Mouse (Mus musculus) layer of hippocampus, adult 11-12 months (tissue): Measurements from ENCODE around the gene Flg.

Experiments used
- DNase-seq: peaks from one replicate; pipeline ENCODE4 v3.0.0; 2022; ENCODE audit warnings: low spot score

The Flg gene

DNA sequence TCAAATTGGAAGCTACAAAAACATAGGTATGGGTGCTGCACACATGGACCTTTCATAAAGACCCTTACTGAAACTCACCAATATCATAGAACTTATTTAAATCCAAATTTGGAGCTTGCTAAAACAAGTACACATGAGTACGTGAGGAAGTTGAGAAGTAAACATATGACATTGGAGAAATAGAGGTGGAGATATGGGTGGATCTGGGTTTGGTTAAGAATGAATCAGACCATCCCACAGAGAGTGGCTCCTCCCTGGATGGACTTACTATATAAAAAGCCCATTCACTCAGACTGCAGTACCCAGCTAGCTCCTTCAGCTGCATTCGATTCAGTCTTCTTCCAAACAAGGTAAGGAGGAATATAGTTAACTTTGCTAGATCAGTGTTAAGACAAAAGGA lies at the start of gene Flg:
Flg (plus strand) TSS at position 301 of the 400 bp plus-strand sequence.
- no peak for DNase-seq

GRCm38 (mm10) chr3:93297542-93297941 lies 24.2 kb downstream of the Flg start:
- no peak for DNase-seq

DNA sequence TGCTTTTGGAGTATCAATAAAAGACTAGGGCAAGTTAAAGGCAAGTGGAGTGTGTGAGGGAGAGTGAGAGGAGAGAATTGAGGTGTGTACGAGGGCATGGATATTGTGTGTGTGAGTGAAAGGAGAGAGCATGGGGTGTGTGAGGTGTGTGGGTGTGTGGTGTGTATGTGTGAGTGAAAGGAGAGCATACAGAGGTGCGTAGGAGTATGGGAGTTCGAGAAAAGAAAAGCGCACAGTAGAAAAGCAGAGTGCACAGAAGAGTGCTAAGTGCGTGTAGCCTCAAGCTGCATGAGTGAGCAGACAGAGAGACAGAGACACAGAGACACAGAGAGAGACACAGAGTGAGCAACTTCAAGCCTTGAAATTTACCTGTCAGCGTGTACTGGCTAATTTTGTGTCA lies 26.5 kb downstream of the Flg start:
- no peak for DNase-seq

DNA sequence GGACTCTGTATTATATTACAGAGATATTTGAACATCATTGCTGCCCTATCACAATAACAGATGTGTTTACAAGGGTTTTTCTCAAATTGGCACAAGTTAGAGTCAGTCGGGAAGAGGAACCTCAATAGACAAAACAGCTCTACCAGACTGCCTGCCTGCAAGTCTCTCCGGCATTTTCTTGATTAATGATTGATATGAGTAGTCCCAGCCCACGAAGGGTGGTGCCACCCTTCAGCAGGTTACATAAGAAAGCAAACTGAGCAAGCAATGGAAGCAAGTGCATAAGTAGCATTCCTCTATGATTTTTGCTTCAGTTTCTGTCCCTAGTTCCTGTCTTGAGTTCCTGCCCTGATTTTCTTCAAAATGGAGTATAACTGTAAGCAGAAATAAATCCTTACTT lies 28.6 kb downstream of the Flg start:
- DNase-seq: no peak

DNA sequence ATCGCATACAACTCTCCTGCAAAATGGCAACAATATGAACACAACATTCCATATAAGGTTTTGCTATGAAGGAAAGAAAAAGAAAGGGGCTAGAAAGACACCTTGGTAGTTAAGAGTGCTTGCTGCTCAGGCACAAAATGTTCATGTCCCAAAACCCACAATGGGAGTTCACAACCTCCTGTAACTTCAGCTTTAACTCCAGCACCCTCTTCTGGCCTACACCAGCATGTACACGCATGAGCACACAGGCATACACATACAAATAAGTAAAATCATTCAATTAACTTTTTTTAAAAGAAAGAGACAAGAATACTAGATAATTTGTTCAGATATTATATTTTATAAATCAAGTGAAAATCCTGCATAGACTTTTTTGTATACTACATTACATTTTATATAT lies 32.8 kb downstream of the Flg start:
- no peak for DNase-seq

DNA sequence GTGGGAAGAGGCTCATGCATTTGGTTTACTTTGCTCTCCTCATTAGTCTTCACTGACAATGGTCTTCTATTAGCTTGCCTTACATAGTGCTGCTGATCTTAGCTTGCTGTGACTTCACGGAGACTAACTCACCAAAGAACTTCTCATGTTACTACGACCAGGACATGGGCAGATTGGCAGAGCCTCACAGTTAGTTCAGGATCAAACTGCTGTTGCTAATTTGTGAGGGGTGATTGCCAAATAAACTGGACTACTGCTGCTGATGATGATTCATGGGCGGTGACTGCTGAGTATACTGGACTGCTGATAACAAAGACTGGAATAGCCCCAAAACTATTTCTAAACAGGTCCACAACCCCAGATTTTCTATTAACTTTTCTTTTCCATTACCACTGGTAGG lies 38.0 kb downstream of the Flg start:
- no peak for DNase-seq

GRCm38 (mm10) chr3:93314388-93314787 lies 41.1 kb downstream of the Flg start:
- DNase-seq: peak; percentile 6

DNA sequence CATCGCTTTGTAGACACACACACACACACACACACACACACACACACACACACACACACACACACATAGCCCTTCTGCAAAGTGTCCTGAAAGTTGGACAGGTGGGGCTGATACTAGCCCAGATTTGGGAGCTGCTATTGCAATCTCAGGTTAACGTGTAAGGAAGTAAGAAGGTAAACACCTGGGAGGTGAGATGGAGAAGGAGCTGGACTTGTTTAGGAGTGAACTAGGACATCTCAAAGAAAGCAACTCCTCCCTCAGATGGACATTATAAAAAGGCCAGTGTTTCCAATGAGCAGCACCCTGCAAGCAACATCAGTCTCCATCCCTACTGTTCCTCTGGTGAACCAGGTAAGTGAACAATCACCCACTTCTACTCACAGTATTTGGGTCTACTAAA lies 46.1 kb downstream of the Flg start, which contains the start of gene Hrnr:
Hrnr (plus strand) TSS at position 301 of the 400 bp plus-strand sequence.
- DNase-seq: no peak

GRCm38 (mm10) chr3:93337749-93338148 lies 64.4 kb downstream of the Flg start:
- DNase-seq: no peak

GRCm38 (mm10) chr3:93340021-93340420 lies 66.7 kb downstream of the Flg start:
- DNase-seq: no peak
